Mouse (Mus musculus) hindbrain, embryonic 15.5 days (tissue): Measurements from ENCODE around the gene Padi4. TPM values are rescaled to one million over a fixed set of nuclear protein-coding genes. Genes with fewer than 3 reads are reported as not detected.

Experiments
- ATAC-seq: fragments of 200-750 bp; cut with Nextera tagmentation; 2 replicates; pipeline ENCODE4 v1.8.0; 2017; ENCODE audit warnings: low read depth, moderate number of reproducible peaks, moderate TSS enrichment; ENCODE audit not compliant: low FRiP score
- H3K27ac ChIP-seq: fragments of 300-500 bp; sonication (generic); replicated peaks from 2 replicates; pipeline ENCODE4 v1.5.1; 2015; ENCODE audit warnings: mild to moderate bottlenecking, inconsistent platforms
- H3K27me3 ChIP-seq: fragments of 300-500 bp; sonication (generic); 2 replicates; pipeline ENCODE4 v1.6.1; 2015; ENCODE audit warnings: control low read depth, inconsistent platforms
- H3K36me3 ChIP-seq: fragments of 300-500 bp; sonication (generic); 2 replicates; pipeline ENCODE4 v1.6.1; 2015; ENCODE audit warnings: control low read depth, inconsistent platforms
- H3K4me1 ChIP-seq: fragments of 300-500 bp; sonication (generic); replicated peaks from 2 replicates; pipeline ENCODE4 v1.6.1; 2015; ENCODE audit warnings: control low read depth, inconsistent platforms
- H3K4me2 ChIP-seq: fragments of 300-500 bp; sonication (generic); 2 replicates; pipeline ENCODE4 v1.6.1; 2015; ENCODE audit warnings: moderate library complexity, mild to moderate bottlenecking, inconsistent platforms
- H3K4me3 ChIP-seq: fragments of 300-500 bp; sonication (generic); 2 replicates; pipeline ENCODE4 v1.5.1; 2015; ENCODE audit warnings: mild to moderate bottlenecking, inconsistent platforms
- H3K9ac ChIP-seq: fragments of 300-500 bp; sonication (generic); 2 replicates; pipeline ENCODE4 v1.6.1; 2015; ENCODE audit warnings: inconsistent platforms
- H3K9me3 ChIP-seq: fragments of 300-500 bp; sonication (generic); 2 replicates; pipeline ENCODE4 v1.6.1; 2016; ENCODE audit warnings: control low read depth, inconsistent platforms
- WGBS: fragments of 180-500 bp; shearing (Covaris S2); methylation state at CpG from one replicate; pipeline ENCODE4 v1.1.7; 2015; 5-methylcytosine and 5-hydroxymethylcytosine counted together
- polyA plus RNA-seq: library from polyadenylated mRNA; unstranded; fragments of >200 nt; fragmentation: Nextera tagmentation; extraction: Ambion mirVana; gene quantifications from 2 replicates; pipeline ENCODE4 v1.2.1, GENCODE M21; 2015

Gene Padi4
- polyA plus RNA-seq, 1 experiment from 2014 or later, result 0.09 TPM

DNA sequence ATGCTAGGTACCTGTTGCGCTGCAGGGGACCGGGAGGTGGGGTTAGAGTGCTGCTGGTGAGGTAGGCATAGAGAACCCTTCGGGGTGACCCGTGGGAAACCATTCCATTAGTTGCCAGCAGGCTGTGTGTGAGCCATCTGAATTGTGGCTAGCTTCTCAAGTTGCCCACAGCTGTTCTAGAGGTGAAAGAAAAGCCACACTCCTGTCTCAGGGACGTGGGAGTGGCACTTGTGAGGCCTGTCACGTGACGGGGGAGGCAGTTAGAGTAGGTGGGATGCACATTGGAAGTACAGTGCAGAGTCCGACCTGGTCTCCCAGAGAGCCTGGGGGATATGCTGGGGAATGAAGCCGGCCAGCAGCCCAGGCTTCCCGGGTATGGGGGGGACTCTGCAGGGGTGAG lies 64.4 kb downstream of the Padi4 start:
- 90% methylated on average over 10 of the region's 10 CpGs for WGBS
- Histone ChIP-seq H3K4me3 (no peak overlapping the region), H3K4me2 (no peak overlapping the region), H3K36me3 (peaks cover 42% of the 10 kb centered on the region), H3K9ac (no peak overlapping the region), H3K4me1 (peaks cover 30% of the 10 kb centered on the region), H3K27ac (no peak overlapping the region), H3K27me3 (no peaks in the 10 kb centered on the region), H3K9me3 (no peaks in the 10 kb centered on the region)
- ATAC-seq, result no peak

DNA sequence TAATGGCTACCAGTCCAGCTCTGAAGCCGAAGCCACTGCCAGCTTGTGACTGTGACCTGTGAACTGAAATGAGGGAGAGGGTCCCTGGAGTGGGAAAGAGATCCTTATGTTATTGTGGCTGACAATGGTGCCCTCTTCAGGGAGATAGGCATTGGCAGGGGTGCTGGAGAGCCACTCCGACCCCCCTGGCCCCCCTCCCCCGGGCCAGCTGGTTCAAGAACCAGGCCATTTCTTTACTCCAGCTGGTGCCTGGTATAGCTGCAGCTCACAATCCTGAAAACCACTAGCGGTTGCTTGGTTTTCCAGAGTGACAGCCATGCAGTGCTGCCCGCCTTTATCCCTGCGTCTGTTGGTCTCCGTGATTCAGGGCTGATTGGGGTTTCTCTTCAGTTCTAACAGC lies 64.9 kb downstream of the Padi4 start:
- WGBS, result 66% methylated on average over 7 of the region's 7 CpGs
- no peak overlapping the region for H3K9ac ChIP-seq

GRCm38 (mm10) chr4:140708297-140708927 lies 65.6 kb downstream of the Padi4 start:
- no peak overlapping the region for H3K9ac ChIP-seq

More for the DNA sequence above, 64.9 kb downstream of the Padi4 start:
- H3K4me3 ChIP-seq, result no peak overlapping the region
- peaks cover 30% of the 10 kb centered on the region for H3K4me1 ChIP-seq
- no peak overlapping the region for H3K4me2 ChIP-seq
- H3K9me3 ChIP-seq, result no peaks in the 10 kb centered on the region
- H3K27ac ChIP-seq, result no peak overlapping the region
- no peaks in the 10 kb centered on the region for H3K27me3 ChIP-seq
- no peak for ATAC-seq
- peaks cover 42% of the 10 kb centered on the region for H3K36me3 ChIP-seq

GRCm38 (mm10) chr4:140707615-140708014 lies 66.4 kb downstream of the Padi4 start:
- H3K4me2 ChIP-seq, result no peak overlapping the region
- H3K9me3 ChIP-seq, result no peaks in the 10 kb centered on the region
- H3K27me3 ChIP-seq, result no peaks in the 10 kb centered on the region
- no peak overlapping the region for H3K4me3 ChIP-seq
- H3K27ac ChIP-seq, result no peak overlapping the region
- peaks cover 35% of the 10 kb centered on the region for H3K36me3 ChIP-seq
- no peak for ATAC-seq
- WGBS, result 82% methylated on average over 4 of the region's 4 CpGs
- peaks cover 29% of the 10 kb centered on the region for H3K4me1 ChIP-seq
- H3K9ac ChIP-seq, result no peak overlapping the region

More at GRCm38 (mm10) chr4:140708297-140708927, 65.6 kb downstream of the Padi4 start:
- no peak overlapping the region for H3K4me3 ChIP-seq
- no peaks in the 10 kb centered on the region for H3K9me3 ChIP-seq
- H3K27ac ChIP-seq, result no peak overlapping the region
- ATAC-seq, result no peak
- WGBS, result 84% methylated on average over 18 of the region's 18 CpGs
- peaks cover 42% of the 10 kb centered on the region for H3K36me3 ChIP-seq
- no peaks in the 10 kb centered on the region for H3K27me3 ChIP-seq
- H3K4me2 ChIP-seq, result no peak overlapping the region
- H3K4me1 ChIP-seq, result peaks cover 30% of the 10 kb centered on the region

- 39% methylated on average over 4 of the region's 4 CpGs for WGBS
- peaks cover 10% of the 10 kb centered on the region; the same call in 1 of the 2 replicates for H3K36me3 ChIP-seq
- peaks cover 6% of the 10 kb centered on the region; the same call in 1 of the 2 replicates for H3K27me3 ChIP-seq
- no peak overlapping the region; the same call in 1 of the 2 replicates for H3K9ac ChIP-seq
- peak overlapping the region; percentile 88; the same call in 1 of the 2 replicates for H3K27ac ChIP-seq
- peaks cover 49% of the 10 kb centered on the region for H3K4me1 ChIP-seq
- peak overlapping the region; percentile 94 for H3K4me2 ChIP-seq
- no peaks in the 10 kb centered on the region for H3K9me3 ChIP-seq
- H3K4me3 ChIP-seq, result peak overlapping the region; percentile 74; the same call in 1 of the 2 replicates
- ATAC-seq, result no peak
These were observed 69.9 kb downstream of the Padi4 start for GRCm38 (mm10) chr4:140704166-140704565.

GRCm38 (mm10) chr4:140703636-140704035 lies 70.4 kb downstream of the Padi4 start:
- H3K9me3 ChIP-seq, result no peaks in the 10 kb centered on the region
- WGBS, result 4% methylated on average over 8 of the region's 8 CpGs
- no peak for ATAC-seq
- peak overlapping the region; percentile 88 for H3K27ac ChIP-seq
- peak overlapping the region; percentile 94 for H3K4me2 ChIP-seq
- H3K4me3 ChIP-seq, result peak overlapping the region; percentile 74
- H3K9ac ChIP-seq, result peak overlapping the region; percentile 78
- peaks cover 11% of the 10 kb centered on the region for H3K27me3 ChIP-seq
- H3K36me3 ChIP-seq, result peaks cover 6% of the 10 kb centered on the region; the same call in 1 of the 2 replicates
- H3K4me1 ChIP-seq, result peaks cover 48% of the 10 kb centered on the region

GRCm38 (mm10) chr4:140702611-140703327 lies 71.3 kb downstream of the Padi4 start:
- Histone ChIP-seq H3K36me3 (no peaks in the 10 kb centered on the region), H3K9me3 (no peaks in the 10 kb centered on the region), H3K4me1 (peaks cover 47% of the 10 kb centered on the region), H3K27me3 (peaks cover 15% of the 10 kb centered on the region), H3K9ac (peak overlapping the region; percentile 78), H3K4me3 (peak overlapping the region; percentile 74), H3K4me2 (peak overlapping the region; percentile 94), H3K27ac (peak overlapping the region; percentile 88)
- WGBS, result under 1% methylated on average over 26 of the region's 68 CpGs
- peak; percentile 75 for ATAC-seq

- H3K9me3 ChIP-seq, result no peaks in the 10 kb centered on the region
- H3K4me3 ChIP-seq, result peak overlapping the region; percentile 74
- peaks cover 15% of the 10 kb centered on the region for H3K27me3 ChIP-seq
- H3K9ac ChIP-seq, result peak overlapping the region; percentile 78
- peak overlapping the region; percentile 94 for H3K4me2 ChIP-seq
- peak overlapping the region; percentile 88 for H3K27ac ChIP-seq
- no peak for ATAC-seq
- 0% methylated on average over 36 of the region's 107 CpGs for WGBS
- peaks cover 43% of the 10 kb centered on the region for H3K4me1 ChIP-seq
- no peaks in the 10 kb centered on the region for H3K36me3 ChIP-seq
These were observed 72.1 kb downstream of the Padi4 start for GRCm38 (mm10) chr4:140701716-140702561.

GRCm38 (mm10) chr4:140701049-140701715 lies 72.9 kb downstream of the Padi4 start:
- H3K4me3 ChIP-seq, result peak overlapping the region; percentile 74
- peak overlapping the region; percentile 94 for H3K4me2 ChIP-seq
- H3K4me1 ChIP-seq, result peaks cover 43% of the 10 kb centered on the region
- H3K27ac ChIP-seq, result peak overlapping the region; percentile 88
- peak overlapping the region; percentile 78 for H3K9ac ChIP-seq
- H3K9me3 ChIP-seq, result no peaks in the 10 kb centered on the region
- WGBS, result under 1% methylated on average over 57 of the region's 61 CpGs
- no peaks in the 10 kb centered on the region for H3K36me3 ChIP-seq
- peaks cover 15% of the 10 kb centered on the region for H3K27me3 ChIP-seq
- ATAC-seq, result peak; percentile 83

DNA sequence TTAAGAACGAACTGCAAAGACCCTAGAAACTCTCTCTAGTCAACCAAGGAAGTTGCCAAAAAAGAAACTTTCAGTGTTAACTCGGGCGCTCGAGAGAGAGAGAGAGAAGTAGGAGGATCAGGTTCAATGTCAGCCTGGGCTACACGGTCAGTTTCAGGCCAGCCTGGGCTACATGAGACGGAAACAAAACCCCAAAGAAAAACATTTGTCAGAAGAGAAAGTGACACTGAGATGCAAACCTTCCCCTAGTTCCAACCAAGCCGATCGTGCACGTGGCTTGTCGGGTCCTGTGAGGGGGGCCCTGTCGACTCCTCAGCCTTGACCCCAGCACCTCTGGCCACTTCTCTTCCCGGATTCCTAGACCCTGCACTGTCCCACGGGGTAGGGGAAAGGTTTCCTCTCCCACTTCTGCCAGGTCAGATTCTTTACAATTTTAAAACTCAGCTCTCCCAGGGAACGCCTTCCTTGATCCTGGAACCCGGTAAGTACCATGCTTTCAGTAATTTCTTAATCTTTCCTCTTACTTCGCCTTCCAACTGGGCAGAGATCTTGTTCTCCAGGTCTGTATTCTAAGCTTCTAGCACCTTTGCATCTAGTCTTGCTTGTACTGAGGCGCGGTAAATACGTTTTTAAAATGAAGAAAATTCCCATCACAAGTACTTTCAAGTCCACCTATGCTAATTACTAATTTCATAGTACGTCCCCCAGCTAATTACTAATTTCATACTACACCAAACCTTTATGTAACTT lies 73.6 kb downstream of the Padi4 start, which contains the start of gene Rcc2:
Rcc2 (plus strand) TSS at position 273 of the 750 bp plus-strand sequence.
- no peak for ATAC-seq
- peak within 1 kb of the TSS; percentile 74 for H3K4me3 ChIP-seq
- WGBS, result 6% methylated on average over 20 of the region's 20 CpGs
- no peaks in the 10 kb centered on the region for H3K9me3 ChIP-seq
- no peaks in the 10 kb centered on the region for H3K36me3 ChIP-seq
- H3K4me2 ChIP-seq, result peak within 1 kb of the TSS; percentile 94
- H3K4me1 ChIP-seq, result peaks cover 43% of the 10 kb centered on the region
- peak within 1 kb of the TSS; percentile 78 for H3K9ac ChIP-seq
- H3K27ac ChIP-seq, result peak within 1 kb of the TSS; percentile 88
- peaks cover 15% of the 10 kb centered on the region for H3K27me3 ChIP-seq
